Mouse (Mus musculus): Measurements from ENCODE around the gene Trmt61a. TPM values are rescaled to one million over a fixed set of nuclear protein-coding genes. Genes with fewer than 3 reads are reported as not detected.
A peak's percentile ranks its signal among the peaks of the same experiment; 100 is the strongest.
"Not testable (repeated sequence)": the region's sequence is repeated elsewhere in the genome, so short reads cannot be mapped to it uniquely, and the experiment has no call there.

Gene Trmt61a
- 9.9 and 13.1 TPM in 2 replicates for polyA plus RNA-seq (2014; fragmentation: Nextera tagmentation; extraction: Ambion mirVana)

GRCm38 (mm10) chr12:111677882-111678669 is at the start of gene Trmt61a:
Gene Trmt61a, plus strand, starts transcription at chr12:111678105.
- peak; percentile 85 for ATAC-seq (replicated peaks; ENCODE audit: low FRiP score, low TSS enrichment, low read depth)
- no peaks in the 10 kb centered on the region for H3K9me3 ChIP-seq (ENCODE audit: control insufficient read depth, low read length)

GRCm38 (mm10) chr12:111648061-111648645 is 29.8 kb upstream of the Trmt61a start:
- peak; percentile 58; the same call in 1 of the 2 replicates for ATAC-seq (replicated peaks; ENCODE audit: low FRiP score, low TSS enrichment, low read depth)
- Histone ChIP-seq H3K36me3 (ENCODE audit: control insufficient read depth, insufficient read depth, low read length) (peaks cover 91% of the 10 kb centered on the region), H3K27ac (ENCODE audit: low read depth) (no peak overlapping the region), H3K27me3 (replicated peaks; ENCODE audit: control insufficient read depth, insufficient read depth, low read length) (no peaks in the 10 kb centered on the region), H3K4me2 (ENCODE audit: low read length) (no peak overlapping the region), H3K9ac (ENCODE audit: low read length) (no peak overlapping the region), H3K9me3 (ENCODE audit: control insufficient read depth, low read length) (0 out of 2 replicates have a peak, but pooled peaks cover 1% of the 10 kb centered on the region), H3K4me3 (ENCODE audit: low read depth, low read length) (no peak overlapping the region), H3K4me1 (replicated peaks; ENCODE audit: control insufficient read depth, insufficient read depth, low read length) (no peaks in the 10 kb centered on the region)
- WGBS = 54% methylated on average over 6 of the region's 6 CpGs
- peak; percentile 85 for DNase-seq (ENCODE audit: low spot score)

More at GRCm38 (mm10) chr12:111677882-111678669, at the start of gene Trmt61a:
- peaks cover 12% of the 10 kb centered on the region for H3K27me3 ChIP-seq (replicated peaks; ENCODE audit: control insufficient read depth, insufficient read depth, low read length)
- peak within 1 kb of the TSS; percentile 92 for H3K27ac ChIP-seq (ENCODE audit: low read depth)
- WGBS = 1% methylated on average over 51 of the region's 51 CpGs
- peak within 1 kb of the TSS; percentile 92 for H3K4me3 ChIP-seq (ENCODE audit: low read depth, low read length)
- H3K4me1 ChIP-seq (replicated peaks; ENCODE audit: control insufficient read depth, insufficient read depth, low read length) = peaks cover 33% of the 10 kb centered on the region
- peak within 1 kb of the TSS; percentile 60 for H3K9ac ChIP-seq (ENCODE audit: low read length)
- DNase-seq (ENCODE audit: low spot score) = peak; percentile 99
- H3K36me3 ChIP-seq (ENCODE audit: control insufficient read depth, insufficient read depth, low read length) = peaks cover 13% of the 10 kb centered on the region; the same call in 1 of the 2 replicates
- H3K4me2 ChIP-seq (ENCODE audit: low read length) = peak within 1 kb of the TSS; percentile 96

- H3K4me3 ChIP-seq (ENCODE audit: low read depth, low read length) = no peak overlapping the region
- WGBS = 86% methylated on average over 3 of the region's 3 CpGs
- no peak for ATAC-seq (replicated peaks; ENCODE audit: low FRiP score, low TSS enrichment, low read depth)
These were observed 25.0 kb upstream of the Trmt61a start for GRCm38 (mm10) chr12:111652953-111653352.

GRCm38 (mm10) chr12:111653434-111653833 is 24.5 kb upstream of the Trmt61a start:
- Histone ChIP-seq H3K9ac (ENCODE audit: low read length) (no peak overlapping the region), H3K27me3 (replicated peaks; ENCODE audit: control insufficient read depth, insufficient read depth, low read length) (no peaks in the 10 kb centered on the region), H3K27ac (ENCODE audit: low read depth) (no peak overlapping the region), H3K4me3 (ENCODE audit: low read depth, low read length) (no peak overlapping the region), H3K4me2 (ENCODE audit: low read length) (no peak overlapping the region), H3K4me1 (replicated peaks; ENCODE audit: control insufficient read depth, insufficient read depth, low read length) (no peaks in the 10 kb centered on the region), H3K36me3 (ENCODE audit: control insufficient read depth, insufficient read depth, low read length) (peaks cover 79% of the 10 kb centered on the region), H3K9me3 (ENCODE audit: control insufficient read depth, low read length) (no peaks in the 10 kb centered on the region)
- ATAC-seq (replicated peaks; ENCODE audit: low FRiP score, low TSS enrichment, low read depth) (no peak), DNase-seq (ENCODE audit: low spot score) (peak; percentile 80)
- WGBS = 37% methylated on average over 3 of the region's 3 CpGs

More at GRCm38 (mm10) chr12:111652953-111653352, 25.0 kb upstream of the Trmt61a start:
- Histone ChIP-seq H3K4me1 (replicated peaks; ENCODE audit: control insufficient read depth, insufficient read depth, low read length) (no peaks in the 10 kb centered on the region), H3K9me3 (ENCODE audit: control insufficient read depth, low read length) (no peaks in the 10 kb centered on the region), H3K27ac (ENCODE audit: low read depth) (no peak overlapping the region), H3K9ac (ENCODE audit: low read length) (no peak overlapping the region), H3K4me2 (ENCODE audit: low read length) (no peak overlapping the region), H3K27me3 (replicated peaks; ENCODE audit: control insufficient read depth, insufficient read depth, low read length) (no peaks in the 10 kb centered on the region), H3K36me3 (ENCODE audit: control insufficient read depth, insufficient read depth, low read length) (peaks cover 84% of the 10 kb centered on the region)
- DNase-seq (ENCODE audit: low spot score) = no peak

GRCm38 (mm10) chr12:111655695-111656094 is 22.2 kb upstream of the Trmt61a start:
- H3K36me3 ChIP-seq (ENCODE audit: control insufficient read depth, insufficient read depth, low read length) = peaks cover 68% of the 10 kb centered on the region
- H3K27me3 ChIP-seq (replicated peaks; ENCODE audit: control insufficient read depth, insufficient read depth, low read length) = no peaks in the 10 kb centered on the region
- H3K9ac ChIP-seq (ENCODE audit: low read length) = no peak overlapping the region
- ATAC-seq (replicated peaks; ENCODE audit: low FRiP score, low TSS enrichment, low read depth) (no peak), DNase-seq (ENCODE audit: low spot score) (no peak)
- no peaks in the 10 kb centered on the region for H3K9me3 ChIP-seq (ENCODE audit: control insufficient read depth, low read length)
- no peak overlapping the region for H3K27ac ChIP-seq (ENCODE audit: low read depth)
- WGBS = 91% methylated on average over 11 of the region's 11 CpGs
- no peak overlapping the region for H3K4me2 ChIP-seq (ENCODE audit: low read length)
- H3K4me3 ChIP-seq (ENCODE audit: low read depth, low read length) = no peak overlapping the region
- no peaks in the 10 kb centered on the region for H3K4me1 ChIP-seq (replicated peaks; ENCODE audit: control insufficient read depth, insufficient read depth, low read length)

- Histone ChIP-seq H3K36me3 (ENCODE audit: control insufficient read depth, insufficient read depth, low read length) (peaks cover 44% of the 10 kb centered on the region), H3K4me3 (ENCODE audit: low read depth, low read length) (no peak overlapping the region), H3K9me3 (ENCODE audit: control insufficient read depth, low read length) (no peaks in the 10 kb centered on the region), H3K27me3 (replicated peaks; ENCODE audit: control insufficient read depth, insufficient read depth, low read length) (no peaks in the 10 kb centered on the region), H3K9ac (ENCODE audit: low read length) (no peak overlapping the region), H3K4me2 (ENCODE audit: low read length) (no peak overlapping the region), H3K4me1 (replicated peaks; ENCODE audit: control insufficient read depth, insufficient read depth, low read length) (peaks cover 15% of the 10 kb centered on the region), H3K27ac (ENCODE audit: low read depth) (no peak overlapping the region)
- DNase-seq (ENCODE audit: low spot score) (no peak), ATAC-seq (replicated peaks; ENCODE audit: low FRiP score, low TSS enrichment, low read depth) (no peak)
- WGBS = 94% methylated on average over 4 of the region's 4 CpGs
These were observed 18.6 kb upstream of the Trmt61a start for GRCm38 (mm10) chr12:111659331-111659730.

- Histone ChIP-seq H3K36me3 (ENCODE audit: control insufficient read depth, insufficient read depth, low read length) (peaks cover 31% of the 10 kb centered on the region), H3K4me2 (ENCODE audit: low read length) (no peak overlapping the region)
- ATAC-seq (replicated peaks; ENCODE audit: low FRiP score, low TSS enrichment, low read depth) = no peak
These were observed 17.3 kb upstream of the Trmt61a start for GRCm38 (mm10) chr12:111660628-111661027.

GRCm38 (mm10) chr12:111661554-111661953 is 16.4 kb upstream of the Trmt61a start:
- 94% methylated on average over 11 of the region's 11 CpGs for WGBS
- H3K27me3 ChIP-seq (replicated peaks; ENCODE audit: control insufficient read depth, insufficient read depth, low read length); H3K27ac ChIP-seq (ENCODE audit: low read depth); ATAC-seq (replicated peaks; ENCODE audit: low FRiP score, low TSS enrichment, low read depth); H3K9ac ChIP-seq (ENCODE audit: low read length); DNase-seq (ENCODE audit: low spot score); H3K4me2 ChIP-seq (ENCODE audit: low read length); H3K4me3 ChIP-seq (ENCODE audit: low read depth, low read length); H3K9me3 ChIP-seq (ENCODE audit: control insufficient read depth, low read length): not testable (repeated sequence)
- peaks cover 22% of the 10 kb centered on the region for H3K36me3 ChIP-seq (ENCODE audit: control insufficient read depth, insufficient read depth, low read length)
- peaks cover 24% of the 10 kb centered on the region for H3K4me1 ChIP-seq (replicated peaks; ENCODE audit: control insufficient read depth, insufficient read depth, low read length)

More at GRCm38 (mm10) chr12:111660628-111661027, 17.3 kb upstream of the Trmt61a start:
- H3K9ac ChIP-seq (ENCODE audit: low read length) = no peak overlapping the region
- DNase-seq (ENCODE audit: low spot score) = no peak
- H3K27me3 ChIP-seq (replicated peaks; ENCODE audit: control insufficient read depth, insufficient read depth, low read length) = no peaks in the 10 kb centered on the region
- no peak overlapping the region for H3K27ac ChIP-seq (ENCODE audit: low read depth)
- WGBS = 96% methylated on average over 1 of the region's 1 CpGs
- no peaks in the 10 kb centered on the region for H3K9me3 ChIP-seq (ENCODE audit: control insufficient read depth, low read length)
- peaks cover 24% of the 10 kb centered on the region for H3K4me1 ChIP-seq (replicated peaks; ENCODE audit: control insufficient read depth, insufficient read depth, low read length)
- no peak overlapping the region for H3K4me3 ChIP-seq (ENCODE audit: low read depth, low read length)
